Comparison of ENCODE assay signal across 26 mouse cellular contexts in genomic region chr4:154119208-154119607, GRCm38 (mm10). TPM values are rescaled to one million over a fixed set of nuclear protein-coding genes. Genes with fewer than 3 reads are reported as not detected.
DNase-seq lines count a peak whose midpoint lies in the region; ATAC-seq and TF ChIP-seq lines count a peak whose summit lies in the region.
"Had no signal": no experiment of that assay in that cellular context is flagged by ENCODE, and none has a peak within 500 bp of the region (broad histone marks: within the 10 kb centered on the region; RNA-seq: fewer than 3 reads in every experiment).

No protein-coding gene starts in this region.

- no peak overlapping the region for H3K9ac ChIP-seq in liver, embryonic 14.5 days (replicated peaks)
- H3K9ac ChIP-seq in liver, postnatal 0 days (replicated peaks), result no peak overlapping the region
- H3K9ac ChIP-seq: embryonic facial prominence, embryonic 12.5 days; forebrain, embryonic 15.5 days; heart, embryonic 13.5 days; intestine, embryonic 15.5 days; lung, embryonic 14.5 days; midbrain, embryonic 15.5 days; neural tube, embryonic 12.5 days had no signal

- TF ChIP-seq EP300 in liver, embryonic 14.5 days (IDR thresholded peaks at IDR 0.05; ENCODE audit: low read depth), result no peak
- TF ChIP-seq EP300 in liver, postnatal 0 days (IDR thresholded peaks at IDR 0.05; ENCODE audit: low read depth), result no peak

- no peaks in the 10 kb centered on the region for H3K27me3 ChIP-seq in liver, embryonic 14.5 days (ENCODE audit: control insufficient read depth, insufficient read depth, low read length)
- no peaks in the 10 kb centered on the region for H3K27me3 ChIP-seq in liver, postnatal 0 days (ENCODE audit: insufficient read depth, low read length)
- H3K27me3 ChIP-seq in forebrain, embryonic 10.5 days (ENCODE audit: poor library complexity, severe bottlenecking), result peaks cover 12% of the 10 kb centered on the region
- H3K27me3 ChIP-seq: forebrain, embryonic 15.5 days; midbrain, embryonic 15.5 days had no signal

- no peaks in the 10 kb centered on the region for H3K9me3 ChIP-seq in liver, embryonic 14.5 days (ENCODE audit: control insufficient read depth, low read length)
- no peaks in the 10 kb centered on the region for H3K9me3 ChIP-seq in liver, postnatal 0 days (ENCODE audit: low read length)
- H3K9me3 ChIP-seq in forebrain, embryonic 10.5 days, result no peaks in the 10 kb centered on the region
- H3K9me3 ChIP-seq: embryonic facial prominence, embryonic 12.5 days; forebrain, embryonic 15.5 days; heart, embryonic 13.5 days; hindbrain, embryonic 10.5 days; intestine, embryonic 15.5 days; midbrain, embryonic 10.5 days; midbrain, embryonic 15.5 days; neural tube, embryonic 12.5 days had no signal

- ATAC-seq in liver, embryonic 14.5 days (ENCODE audit: insufficient read depth), result no peak
- no peak for ATAC-seq in liver, postnatal 0 days
- ATAC-seq: forebrain, embryonic 15.5 days; hindbrain, embryonic 16.5 days; midbrain, embryonic 15.5 days had no signal

- TF ChIP-seq CTCF in liver, embryonic 14.5 days (IDR thresholded peaks at IDR 0.05; ENCODE audit: low read depth), result no peak
- no peak for TF ChIP-seq CTCF in liver, postnatal 0 days (IDR thresholded peaks at IDR 0.05; ENCODE audit: low read depth)

- H3K4me2 ChIP-seq in liver, embryonic 14.5 days (ENCODE audit: low read depth), result peak overlapping the region; percentile 14
- no peak overlapping the region for H3K4me2 ChIP-seq in liver, postnatal 0 days (ENCODE audit: low read depth, low read length)
- H3K4me2 ChIP-seq: embryonic facial prominence, embryonic 12.5 days; forebrain, embryonic 15.5 days; heart, embryonic 13.5 days; intestine, embryonic 15.5 days; lung, embryonic 14.5 days; midbrain, embryonic 15.5 days; neural tube, embryonic 12.5 days had no signal

- peaks cover 45 to 58% of the 10 kb centered on the region in 2 experiments for H3K4me1 ChIP-seq in liver, embryonic 14.5 days (replicated peaks; ENCODE audit: control insufficient read depth in 2 of 2, insufficient read depth in 2 of 2, low read length in 1 of 2)
- peaks cover 29% of the 10 kb centered on the region for H3K4me1 ChIP-seq in liver, postnatal 0 days (ENCODE audit: insufficient read depth)
- peaks cover 30% of the 10 kb centered on the region for H3K4me1 ChIP-seq in forebrain, embryonic 10.5 days
- H3K4me1 ChIP-seq: embryonic facial prominence, embryonic 12.5 days; forebrain, embryonic 15.5 days; heart, embryonic 13.5 days; midbrain, embryonic 15.5 days; neural tube, embryonic 12.5 days had no signal

- WGBS in liver, embryonic 14.5 days (ENCODE audit: insufficient replicate concordance), result 65% methylated on average over 9 of the region's 9 CpGs
- 72% methylated on average over 9 of the region's 9 CpGs for WGBS in liver, postnatal 0 days (ENCODE audit: insufficient replicate concordance)
- 90% methylated on average over 9 of the region's 9 CpGs for WGBS in forebrain, embryonic 10.5 days

- H3K4me3 ChIP-seq in liver, embryonic 14.5 days (ENCODE audit: insufficient read depth in 1 of 2, low read depth in 2 of 2, low read length in 2 of 2), result no peak overlapping the region
- H3K4me3 ChIP-seq in liver, postnatal 0 days (ENCODE audit: low read depth, low read length), result no peak overlapping the region
- no peak overlapping the region for H3K4me3 ChIP-seq in forebrain, embryonic 10.5 days
- H3K4me3 ChIP-seq: embryonic facial prominence, embryonic 12.5 days; forebrain, embryonic 15.5 days; gastrocnemius, adult 2 months; heart, adult 2 months; heart, embryonic 13.5 days; hindbrain, embryonic 10.5 days; intestine, embryonic 15.5 days; midbrain, embryonic 10.5 days; midbrain, embryonic 15.5 days; neural tube, embryonic 12.5 days had no signal

- DNase-seq in liver, embryonic 14.5 days (ENCODE audit: low read depth in 3 of 3, low spot score in 3 of 3), result no peak
- DNase-seq in liver, postnatal 0 days, result no peak
- peak; percentile 48 for DNase-seq in cerebellum, adult 11-12 months
- DNase-seq in cerebellum, adult 8-10 months, result peak; percentile 33
- DNase-seq in cerebellum, postnatal 25 days, result peak; percentile 45 to 53
- DNase-seq in ovary, adult 18-20 months (ENCODE audit: low spot score), result no peak
- DNase-seq in forebrain, embryonic 10.5 days (ENCODE audit: extremely low spot score, low spot score), result no peak
- DNase-seq: adrenal gland, postnatal 36 days; B cell, adult 2 months; gastrocnemius, adult 2 months; heart, adult 2 months; heart, postnatal 14 days; kidney, adult 8-10 months; kidney, postnatal 4 days; thymus, postnatal 4 days had no signal

- peak overlapping the region; percentile 24; the same call in 1 of the 2 replicates for H3K27ac ChIP-seq in liver, embryonic 14.5 days
- no peak overlapping the region for H3K27ac ChIP-seq in liver, postnatal 0 days (ENCODE audit: low read depth)
- H3K27ac ChIP-seq in forebrain, embryonic 10.5 days, result no peak overlapping the region
- H3K27ac ChIP-seq: embryonic facial prominence, embryonic 12.5 days; forebrain, embryonic 15.5 days; gastrocnemius, adult 2 months; heart, adult 2 months; heart, embryonic 13.5 days; hindbrain, embryonic 10.5 days; intestine, embryonic 15.5 days; kidney, postnatal 0 days; midbrain, embryonic 10.5 days; midbrain, embryonic 15.5 days; neural tube, embryonic 12.5 days had no signal

- no peaks in the 10 kb centered on the region for H3K36me3 ChIP-seq in liver, embryonic 14.5 days (replicated peaks; ENCODE audit: control insufficient read depth, insufficient read depth, low read depth)
- no peaks in the 10 kb centered on the region for H3K36me3 ChIP-seq in liver, postnatal 0 days (replicated peaks; ENCODE audit: insufficient read depth, low read length)
- H3K36me3 ChIP-seq in forebrain, embryonic 10.5 days (replicated peaks), result no peaks in the 10 kb centered on the region
- H3K36me3 ChIP-seq: embryonic facial prominence, embryonic 12.5 days; forebrain, embryonic 15.5 days; heart, embryonic 13.5 days; hindbrain, embryonic 10.5 days; intestine, embryonic 15.5 days; midbrain, embryonic 10.5 days; midbrain, embryonic 15.5 days; neural tube, embryonic 12.5 days had no signal

RNA-seq across cellular contexts. Expression of gene Trp73, which starts 20.8 kb away (rescaled TPM):
- polyA plus RNA-seq in liver, embryonic 14.5 days (2012; rRNA removed), result 0.01 TPM in 2 replicates
- polyA plus RNA-seq in liver, embryonic 14.5 days (2014; fragmentation: Nextera tagmentation; extraction: Ambion mirVana), result 0.06 TPM in 1 of 2 replicates, not detected in the other
- polyA plus RNA-seq in liver, postnatal 0 days (2015; fragmentation: Nextera tagmentation; extraction: Ambion mirVana), result not detected in 2 replicates
- 1.9 and 4.5 TPM in 2 replicates for polyA plus RNA-seq in forebrain, embryonic 10.5 days (2016; fragmentation: Nextera tagmentation; extraction: Ambion mirVana)

RNA-seq across cellular contexts. Expression of gene Wrap73, which starts 23.0 kb away (rescaled TPM):
- polyA plus RNA-seq in liver, embryonic 14.5 days (2012; rRNA removed), result 15.8 and 19.6 TPM in 2 replicates
- 25.9 and 26.2 TPM in 2 replicates for polyA plus RNA-seq in liver, embryonic 14.5 days (2014; fragmentation: Nextera tagmentation; extraction: Ambion mirVana)
- polyA plus RNA-seq in liver, postnatal 0 days (2015; fragmentation: Nextera tagmentation; extraction: Ambion mirVana), result 12.4 and 14.1 TPM in 2 replicates
- 47.5 and 50.3 TPM in 2 replicates for polyA plus RNA-seq in forebrain, embryonic 10.5 days (2016; fragmentation: Nextera tagmentation; extraction: Ambion mirVana)

RNA-seq across cellular contexts. Expression of gene Tprgl, which starts 41.3 kb away (rescaled TPM):
- 57.9 and 72.6 TPM in 2 replicates for polyA plus RNA-seq in liver, embryonic 14.5 days (2012; rRNA removed)
- 153 and 166 TPM in 2 replicates for polyA plus RNA-seq in liver, embryonic 14.5 days (2014; fragmentation: Nextera tagmentation; extraction: Ambion mirVana)
- 74.4 and 83.4 TPM in 2 replicates for polyA plus RNA-seq in liver, postnatal 0 days (2015; fragmentation: Nextera tagmentation; extraction: Ambion mirVana)
- polyA plus RNA-seq in forebrain, embryonic 10.5 days (2016; fragmentation: Nextera tagmentation; extraction: Ambion mirVana), result 104 and 106 TPM in 2 replicates

RNA-seq across cellular contexts. Expression of gene Megf6, which starts 51.3 kb away (rescaled TPM):
- polyA plus RNA-seq in liver, embryonic 14.5 days (2012; rRNA removed), result 0.77 and 1.1 TPM in 2 replicates
- polyA plus RNA-seq in liver, embryonic 14.5 days (2014; fragmentation: Nextera tagmentation; extraction: Ambion mirVana), result 0.83 and 1.0 TPM in 2 replicates
- polyA plus RNA-seq in liver, postnatal 0 days (2015; fragmentation: Nextera tagmentation; extraction: Ambion mirVana), result 0.67 and 0.89 TPM in 2 replicates
- polyA plus RNA-seq in forebrain, embryonic 10.5 days (2016; fragmentation: Nextera tagmentation; extraction: Ambion mirVana), result 26.4 and 28.0 TPM in 2 replicates

Comparison
In these comparisons a context has a peak if more than half of its experiments do, and no peak if none do; other contexts are left out.
1. DNase-seq: peak in cerebellum, adult 11-12 months (single experiment), cerebellum, adult 8-10 months (single experiment) and cerebellum, postnatal 25 days (2 of 2); none in liver, embryonic 14.5 days (0 of 3), liver, postnatal 0 days (single experiment), ovary, adult 18-20 months (single experiment) and forebrain, embryonic 10.5 days (single experiment).